Mouse (Mus musculus): Measurements from ENCODE around the gene Myct1. TPM values are rescaled to one million over a fixed set of nuclear protein-coding genes. Genes with fewer than 3 reads are reported as not detected.

The Myct1 gene
- polyA plus RNA-seq, 1 experiment, result 0.03 TPM

- H3K36me3 ChIP-seq (ENCODE audit: control insufficient read depth), result no peaks in the 10 kb centered on the region
- H3K4me1 ChIP-seq (ENCODE audit: control insufficient read depth), result no peaks in the 10 kb centered on the region
- no peaks in the 10 kb centered on the region for H3K27me3 ChIP-seq (ENCODE audit: control insufficient read depth)
- no peak for TF ChIP-seq TAL1 (IDR thresholded peaks at IDR 0.05; ENCODE audit: low read length)
- no peak for TF ChIP-seq GATA1 (IDR thresholded peaks at IDR 0.05; ENCODE audit: low read length)
- H3K4me3 ChIP-seq (replicated peaks), result no peak overlapping the region
- H3K9me3 ChIP-seq (ENCODE audit: control insufficient read depth, low read length), result no peaks in the 10 kb centered on the region
Observed at GRCm38 (mm10) chr10:5600123-5600522, 6.5 kb downstream of the Myct1 start.

GRCm38 (mm10) chr10:5603512-5603911, 9.9 kb downstream of the Myct1 start:
- no peak overlapping the region for H3K4me3 ChIP-seq (replicated peaks)
- H3K36me3 ChIP-seq (ENCODE audit: control insufficient read depth), result no peaks in the 10 kb centered on the region
- no peaks in the 10 kb centered on the region for H3K4me1 ChIP-seq (ENCODE audit: control insufficient read depth)
- TF ChIP-seq TAL1 (IDR thresholded peaks at IDR 0.05; ENCODE audit: low read length) (no peak), GATA1 (IDR thresholded peaks at IDR 0.05; ENCODE audit: low read length) (no peak)
- no peaks in the 10 kb centered on the region for H3K27me3 ChIP-seq (ENCODE audit: control insufficient read depth)
- no peaks in the 10 kb centered on the region for H3K9me3 ChIP-seq (ENCODE audit: control insufficient read depth, low read length)

DNA sequence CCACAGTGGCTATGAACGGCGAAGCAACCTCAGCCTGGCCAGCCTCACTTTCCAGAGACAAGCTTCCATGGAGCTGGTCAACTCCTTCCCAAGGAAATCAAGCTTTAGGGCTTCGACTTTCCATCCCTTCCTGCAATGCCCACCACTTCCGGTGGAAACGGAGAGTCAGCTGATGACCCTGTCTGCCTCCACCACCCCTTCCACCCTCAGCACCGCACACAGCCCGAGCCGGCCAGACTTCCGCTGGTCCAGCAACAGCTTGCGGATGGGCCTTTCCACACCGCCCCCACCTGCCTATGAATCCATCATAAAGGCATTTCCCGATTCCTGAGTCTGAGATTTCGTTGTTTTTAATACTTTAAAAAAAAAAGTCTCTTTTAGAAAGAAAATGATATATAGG, 10.8 kb downstream of the Myct1 start:
- Histone ChIP-seq H3K36me3 (ENCODE audit: control insufficient read depth) (no peaks in the 10 kb centered on the region), H3K27me3 (ENCODE audit: control insufficient read depth) (no peaks in the 10 kb centered on the region), H3K4me3 (replicated peaks) (no peak overlapping the region), H3K4me1 (ENCODE audit: control insufficient read depth) (no peaks in the 10 kb centered on the region), H3K9me3 (ENCODE audit: control insufficient read depth, low read length) (no peaks in the 10 kb centered on the region)
- TF ChIP-seq GATA1 (IDR thresholded peaks at IDR 0.05; ENCODE audit: low read length) (no peak), TAL1 (IDR thresholded peaks at IDR 0.05; ENCODE audit: low read length) (no peak)

DNA sequence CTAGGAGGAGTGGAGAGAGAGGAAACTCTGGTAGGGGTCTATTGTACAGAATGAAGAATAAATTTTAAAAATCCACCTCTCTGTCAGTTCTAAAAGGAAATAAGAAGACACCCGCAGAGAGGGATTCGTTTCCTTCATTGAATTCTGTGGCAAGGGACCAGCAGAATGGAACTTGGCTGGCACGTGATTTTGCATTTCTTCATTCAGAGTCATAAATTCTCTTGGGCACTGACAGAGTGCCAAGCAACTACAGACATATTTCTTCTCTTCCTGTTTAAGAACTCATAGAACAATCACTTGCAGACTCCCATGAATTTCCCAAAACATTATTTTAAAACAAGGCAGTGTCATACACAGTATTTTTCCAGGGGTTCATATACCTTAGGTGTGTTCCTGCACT, 15.3 kb downstream of the Myct1 start:
- TF ChIP-seq TAL1 (IDR thresholded peaks at IDR 0.05; ENCODE audit: low read length) (no peak), GATA1 (IDR thresholded peaks at IDR 0.05; ENCODE audit: low read length) (no peak)
- H3K36me3 ChIP-seq (ENCODE audit: control insufficient read depth), result no peaks in the 10 kb centered on the region
- no peaks in the 10 kb centered on the region for H3K4me1 ChIP-seq (ENCODE audit: control insufficient read depth)
- no peaks in the 10 kb centered on the region for H3K27me3 ChIP-seq (ENCODE audit: control insufficient read depth)
- H3K4me3 ChIP-seq (replicated peaks), result no peak overlapping the region
- H3K9me3 ChIP-seq (ENCODE audit: control insufficient read depth, low read length), result no peaks in the 10 kb centered on the region

DNA sequence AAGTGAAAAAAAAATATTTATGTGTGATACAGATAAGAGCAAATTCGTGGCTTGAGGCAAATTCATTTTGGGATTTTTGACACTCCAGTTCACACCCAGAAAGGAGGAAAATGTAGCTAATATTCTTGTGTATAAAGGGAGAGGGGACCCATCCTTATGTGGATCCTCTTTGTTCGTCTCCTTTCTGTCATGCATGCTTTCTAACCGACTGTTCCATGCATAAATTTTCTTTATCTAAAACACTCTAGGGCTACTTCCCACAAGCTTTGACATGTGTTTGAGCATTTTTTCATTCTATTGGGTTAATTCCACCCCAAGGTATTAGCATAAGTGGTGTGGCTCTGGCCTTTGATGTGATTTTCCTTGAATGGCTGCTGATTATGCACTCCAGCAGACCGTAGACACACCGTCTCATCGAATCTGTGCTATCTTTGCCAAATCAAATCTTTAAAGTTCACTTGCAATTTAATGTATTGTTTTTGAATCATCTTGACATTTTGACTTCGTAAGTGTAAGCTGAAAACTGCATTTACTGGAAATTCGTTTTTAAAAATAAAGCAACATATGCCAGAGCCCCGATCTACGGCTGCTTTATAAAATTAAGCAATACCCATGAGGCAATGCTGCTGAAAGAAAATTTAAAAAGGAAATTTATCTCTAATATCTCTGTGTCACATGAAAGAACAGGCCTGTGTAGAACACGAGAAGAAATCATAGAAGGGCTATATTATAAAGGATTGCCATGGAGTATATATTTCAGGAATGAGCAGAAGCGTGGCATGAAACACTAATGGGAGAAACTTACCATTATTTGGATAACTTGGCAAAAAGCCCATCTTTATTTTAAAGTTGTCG, 21.8 kb downstream of the Myct1 start:
- H3K36me3 ChIP-seq (ENCODE audit: control insufficient read depth), result no peaks in the 10 kb centered on the region
- H3K4me3 ChIP-seq (replicated peaks), result no peak overlapping the region
- H3K27me3 ChIP-seq (ENCODE audit: control insufficient read depth), result no peaks in the 10 kb centered on the region
- no peaks in the 10 kb centered on the region for H3K4me1 ChIP-seq (ENCODE audit: control insufficient read depth)
- TF ChIP-seq GATA1 (IDR thresholded peaks at IDR 0.05; ENCODE audit: low read length), result no peak
- no peaks in the 10 kb centered on the region for H3K9me3 ChIP-seq (ENCODE audit: control insufficient read depth, low read length)

DNA sequence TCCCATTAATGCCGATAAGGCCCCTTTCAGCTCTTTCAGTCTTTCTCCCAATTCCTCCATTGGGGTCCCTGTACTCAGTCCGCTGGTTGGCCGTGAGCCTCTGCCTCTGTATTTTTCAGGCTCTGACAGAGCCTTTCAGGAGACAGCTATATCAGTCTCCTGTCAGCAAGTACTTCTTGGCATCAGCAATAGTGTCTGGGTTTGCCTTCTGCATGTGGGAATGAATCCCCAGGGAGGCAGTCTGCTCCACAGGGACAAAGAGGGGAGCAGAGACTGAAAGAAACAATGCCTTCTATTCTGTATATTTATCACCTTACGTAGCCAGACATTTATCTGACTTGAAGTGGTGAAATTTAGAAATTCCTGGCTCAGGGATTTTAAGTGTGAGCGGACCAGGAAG, 32.7 kb downstream of the Myct1 start:
- H3K27me3 ChIP-seq (ENCODE audit: control insufficient read depth), result no peaks in the 10 kb centered on the region
- H3K4me3 ChIP-seq (replicated peaks), result no peak overlapping the region
- no peaks in the 10 kb centered on the region for H3K9me3 ChIP-seq (ENCODE audit: control insufficient read depth, low read length)
- no peaks in the 10 kb centered on the region for H3K36me3 ChIP-seq (ENCODE audit: control insufficient read depth)
- no peaks in the 10 kb centered on the region for H3K4me1 ChIP-seq (ENCODE audit: control insufficient read depth)
- TF ChIP-seq GATA1 (IDR thresholded peaks at IDR 0.05; ENCODE audit: low read length) (no peak), TAL1 (IDR thresholded peaks at IDR 0.05; ENCODE audit: low read length) (no peak)

- Histone ChIP-seq H3K36me3 (ENCODE audit: control insufficient read depth) (no peaks in the 10 kb centered on the region), H3K4me3 (replicated peaks) (no peak overlapping the region), H3K4me1 (ENCODE audit: control insufficient read depth) (no peaks in the 10 kb centered on the region), H3K27me3 (ENCODE audit: control insufficient read depth) (no peaks in the 10 kb centered on the region), H3K9me3 (ENCODE audit: control insufficient read depth, low read length) (no peaks in the 10 kb centered on the region)
- TF ChIP-seq GATA1 (IDR thresholded peaks at IDR 0.05; ENCODE audit: low read length) (no peak), TAL1 (IDR thresholded peaks at IDR 0.05; ENCODE audit: low read length) (no peak)
Observed at GRCm38 (mm10) chr10:5633672-5634200, 40.2 kb downstream of the Myct1 start.

- Histone ChIP-seq H3K4me1 (ENCODE audit: control insufficient read depth) (no peaks in the 10 kb centered on the region), H3K4me3 (replicated peaks) (no peak overlapping the region), H3K36me3 (ENCODE audit: control insufficient read depth) (no peaks in the 10 kb centered on the region), H3K9me3 (ENCODE audit: control insufficient read depth, low read length) (no peaks in the 10 kb centered on the region), H3K27me3 (ENCODE audit: control insufficient read depth) (no peaks in the 10 kb centered on the region)
- no peak for TF ChIP-seq GATA1 (IDR thresholded peaks at IDR 0.05; ENCODE audit: low read length)
- TF ChIP-seq TAL1 (IDR thresholded peaks at IDR 0.05; ENCODE audit: low read length), result no peak
Observed at GRCm38 (mm10) chr10:5634336-5634735, 40.8 kb downstream of the Myct1 start.

DNA sequence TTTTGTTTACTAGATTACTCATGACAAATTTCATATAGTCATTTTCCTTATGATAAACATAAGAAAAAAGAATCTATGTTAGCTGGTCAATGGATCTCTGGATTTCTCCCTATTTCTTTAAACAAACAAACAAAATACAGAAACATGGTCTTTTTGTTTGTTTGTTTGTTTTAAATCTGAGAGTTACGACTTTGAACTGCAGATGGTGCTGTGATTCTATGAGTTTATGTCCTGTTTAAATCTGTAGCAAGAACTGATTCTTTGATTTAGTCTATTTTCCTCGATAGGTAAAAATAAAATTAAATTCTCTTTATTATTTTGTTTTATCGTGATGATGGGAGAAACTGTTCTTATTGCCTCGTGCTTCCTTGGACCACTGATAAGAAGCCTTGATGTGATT, 43.7 kb downstream of the Myct1 start:
- no peaks in the 10 kb centered on the region for H3K9me3 ChIP-seq (ENCODE audit: control insufficient read depth, low read length)
- no peaks in the 10 kb centered on the region for H3K4me1 ChIP-seq (ENCODE audit: control insufficient read depth)
- no peaks in the 10 kb centered on the region for H3K36me3 ChIP-seq (ENCODE audit: control insufficient read depth)
- H3K4me3 ChIP-seq (replicated peaks), result no peak overlapping the region
- no peaks in the 10 kb centered on the region for H3K27me3 ChIP-seq (ENCODE audit: control insufficient read depth)
- TF ChIP-seq TAL1 (IDR thresholded peaks at IDR 0.05; ENCODE audit: low read length) (no peak), GATA1 (IDR thresholded peaks at IDR 0.05; ENCODE audit: low read length) (no peak)

Data from erythroblast, embryonic 14.5 days (primary cell).